Mouse (Mus musculus) liver, embryonic 14.5 days (tissue): ENCODE results near the gene Cox17.

Source experiments
- CTCF ChIP-seq: IDR thresholded peaks from 2 replicates; pipeline ENCODE4 v1.5.1; 2016; ENCODE audit warnings: antibody characterized with exemption, low read depth, control low read depth
- EP300 ChIP-seq: IDR thresholded peaks from 2 replicates; pipeline ENCODE4 v1.6.1; 2016; ENCODE audit warnings: antibody characterized with exemption, low read depth

GRCm38 (mm10) chr16:38392126-38392894, 45.5 kb downstream of the Cox17 start:
- TF ChIP-seq CTCF (no peak), EP300 (no peak)
